Mouse (Mus musculus): ENCODE results near the gene Gm47985. TPM values are rescaled to one million over a fixed set of nuclear protein-coding genes. Genes with fewer than 3 reads are reported as not detected.

The Gm47985 gene
- 0.11 and 0.23 TPM in 2 replicates for polyA plus RNA-seq (2012)

DNA sequence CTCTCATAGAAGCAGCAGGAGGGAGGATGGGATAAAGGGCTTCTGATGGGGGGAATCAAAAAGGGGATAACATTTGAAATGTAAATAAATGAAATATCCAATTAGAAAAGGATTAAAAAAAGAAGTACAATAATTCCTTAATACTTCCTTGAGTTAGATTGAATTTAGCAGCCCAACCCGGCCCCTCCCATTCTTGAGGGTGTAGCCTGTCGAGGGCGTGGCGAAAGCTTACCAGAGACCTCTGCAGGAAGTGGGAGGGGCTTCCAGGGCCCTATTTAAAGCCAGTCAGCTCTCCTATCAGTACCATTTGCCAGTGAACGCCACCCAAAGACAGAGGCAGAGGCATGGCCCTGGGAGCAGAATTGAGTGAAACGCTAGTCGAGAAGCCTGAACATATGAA, at the start of gene Gm47985:
Gm47985 (plus strand) TSS at position 272 of the 400 bp plus-strand sequence.

DNA sequence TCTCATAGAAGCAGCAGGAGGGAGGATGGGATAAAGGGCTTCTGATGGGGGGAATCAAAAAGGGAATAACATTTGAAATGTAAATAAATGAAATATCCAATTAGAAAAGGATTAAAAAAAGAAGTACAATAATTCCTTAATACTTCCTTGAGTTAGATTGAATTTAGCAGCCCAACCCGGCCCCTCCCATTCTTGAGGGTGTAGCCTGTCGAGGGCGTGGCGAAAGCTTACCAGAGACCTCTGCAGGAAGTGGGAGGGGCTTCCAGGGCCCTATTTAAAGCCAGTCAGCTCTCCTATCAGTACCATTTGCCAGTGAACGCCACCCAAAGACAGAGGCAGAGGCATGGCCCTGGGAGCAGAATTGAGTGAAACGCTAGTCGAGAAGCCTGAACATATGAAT, 9.7 kb downstream of the Gm47985 start, which contains the start of gene Gm8947:
Gm8947 (plus strand) TSS at position 302 of the 400 bp plus-strand sequence.

DNA sequence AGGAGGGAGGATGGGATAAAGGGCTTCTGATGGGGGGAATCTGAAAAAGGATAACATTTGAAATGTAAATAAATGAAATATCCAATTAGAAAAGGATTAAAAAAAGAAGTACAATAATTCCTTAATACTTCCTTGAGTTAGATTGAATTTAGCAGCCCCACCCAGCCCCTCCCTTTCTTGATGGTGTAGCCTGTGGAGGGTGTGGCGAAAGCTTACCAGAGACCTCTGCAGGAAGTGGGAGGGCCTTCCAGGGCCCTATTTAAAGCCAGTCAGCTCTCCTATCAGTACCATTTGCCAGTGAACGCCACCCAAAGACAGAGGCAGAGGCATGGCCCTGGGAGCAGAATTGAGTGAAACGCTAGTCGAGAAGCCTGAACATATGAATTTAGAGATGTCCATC, 15.8 kb downstream of the Gm47985 start, which contains the start of gene Gm47995:
Gm47995 (plus strand) TSS at position 329 of the 400 bp plus-strand sequence.

DNA sequence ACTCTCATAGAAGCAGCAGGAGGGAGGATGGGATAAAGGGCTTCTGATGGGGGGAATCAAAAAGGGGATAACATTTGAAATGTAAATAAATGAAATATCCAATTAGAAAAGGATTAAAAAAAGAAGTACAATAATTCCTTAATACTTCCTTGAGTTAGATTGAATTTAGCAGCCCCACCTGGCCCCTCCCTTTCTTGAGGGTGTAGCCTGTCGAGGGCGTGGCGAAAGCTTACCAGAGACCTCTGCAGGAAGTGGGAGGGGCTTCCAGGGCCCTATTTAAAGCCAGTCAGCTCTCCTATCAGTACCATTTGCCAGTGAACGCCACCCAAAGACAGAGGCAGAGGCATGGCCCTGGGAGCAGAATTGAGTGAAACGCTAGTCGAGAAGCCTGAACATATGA, 21.5 kb downstream of the Gm47985 start, which contains the start of gene 3110040M04Rik:
3110040M04Rik (plus strand) TSS at position 304 of the 400 bp plus-strand sequence.

DNA sequence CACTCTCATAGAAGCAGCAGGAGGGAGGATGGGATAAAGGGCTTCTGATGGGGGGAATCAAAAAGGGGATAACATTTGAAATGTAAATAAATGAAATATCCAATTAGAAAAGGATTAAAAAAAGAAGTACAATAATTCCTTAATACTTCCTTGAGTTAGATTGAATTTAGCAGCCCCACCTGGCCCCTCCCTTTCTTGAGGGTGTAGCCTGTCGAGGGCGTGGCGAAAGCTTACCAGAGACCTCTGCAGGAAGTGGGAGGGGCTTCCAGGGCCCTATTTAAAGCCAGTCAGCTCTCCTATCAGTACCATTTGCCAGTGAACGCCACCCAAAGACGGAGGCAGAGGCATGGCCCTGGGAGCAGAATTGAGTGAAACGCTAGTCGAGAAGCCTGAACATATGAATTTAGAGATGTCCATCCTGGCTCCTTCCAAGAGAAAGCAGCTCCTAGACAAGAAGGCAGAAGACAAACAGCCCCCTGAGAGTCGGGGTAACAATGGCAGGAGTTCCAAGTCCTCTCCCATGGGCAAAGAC, 27.6 kb downstream of the Gm47985 start, which contains the start of gene Gm47996:
Gm47996 (plus strand) TSS at position 308 of the 532 bp plus-strand sequence.

Other genes starting within 250 kb of the Gm47985 start
- gene Hmcn1, start 189.1 kb upstream of the Gm47985 start, polyA plus RNA-seq (2012), result 0.03 TPM in 1 of 2 replicates, not detected in the other
- 0.04 and 0.06 TPM in 2 replicates for gene Gm8947, start 9.8 kb downstream of the Gm47985 start, polyA plus RNA-seq (2012)
- gene Gm47995, start 15.9 kb downstream of the Gm47985 start, polyA plus RNA-seq (2012), result 0.14 and 0.61 TPM in 2 replicates
- gene 3110040M04Rik, start 21.6 kb downstream of the Gm47985 start, polyA plus RNA-seq (2012), result 0.15 and 0.30 TPM in 2 replicates
- gene Gm47996, start 27.6 kb downstream of the Gm47985 start, polyA plus RNA-seq (2012), result not detected in 2 replicates
- 85.0 and 91.1 TPM in 2 replicates for gene Ivns1abp, start 161.9 kb downstream of the Gm47985 start, polyA plus RNA-seq (2012)
- gene Swt1, start 245.9 kb downstream of the Gm47985 start, polyA plus RNA-seq (2012), result 1.00 and 1.6 TPM in 2 replicates
- 12.1 and 12.9 TPM in 2 replicates for gene Trmt1l, start 246.0 kb downstream of the Gm47985 start, polyA plus RNA-seq (2012)